Mouse (Mus musculus): Measurements from ENCODE around the gene Sycp2l. TPM values are rescaled to one million over a fixed set of nuclear protein-coding genes. Genes with fewer than 3 reads are reported as not detected.

Sycp2l gene
- polyA plus RNA-seq, 1 experiment = not detected

- Histone ChIP-seq H3K27ac (ENCODE audit: insufficient read depth, low read depth, low read length) (no peak overlapping the region), H3K27me3 (ENCODE audit: control insufficient read depth, insufficient read depth, low read length) (peaks cover 5% of the 10 kb centered on the region), H3K4me1 (ENCODE audit: control insufficient read depth, insufficient read depth, insufficient read length, low read length) (no peaks in the 10 kb centered on the region), H3K4me3 (ENCODE audit: low read depth, low read length) (no peak overlapping the region), H3K36me3 (ENCODE audit: control insufficient read depth, insufficient read depth, low read length) (no peaks in the 10 kb centered on the region)
- TF ChIP-seq POLR2A (IDR thresholded peaks at IDR 0.05; ENCODE audit: low read depth, low read length) = no peak
- no peak for TF ChIP-seq CTCF (IDR thresholded peaks at IDR 0.05; ENCODE audit: extremely low read depth, insufficient read length, insufficient replicate concordance, low read depth, low read length)
- WGBS = 34% methylated on average over 16 of the region's 16 CpGs
Measured at GRCm38 (mm10) chr13:41097324-41098058, 16.6 kb upstream of the Sycp2l start.

DNA sequence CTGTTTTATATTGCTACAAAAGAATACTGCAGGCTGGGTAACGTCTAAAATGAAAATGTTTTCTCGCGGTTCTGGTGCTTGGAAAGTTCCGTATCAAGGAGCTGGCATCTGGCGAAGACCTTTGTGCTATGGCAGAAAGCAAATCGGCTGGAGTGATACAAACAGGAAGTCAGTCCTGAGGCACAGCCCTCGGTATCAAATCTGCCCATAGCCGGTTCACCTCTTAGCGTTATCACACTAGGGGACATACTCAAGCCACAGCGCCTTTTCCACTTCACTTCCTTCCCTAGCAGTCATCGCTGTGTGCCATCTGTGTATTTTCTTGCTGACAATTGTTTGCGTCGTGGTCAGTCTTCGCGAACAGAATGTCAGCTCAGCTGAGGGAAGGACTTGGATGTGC lies 15.8 kb upstream of the Sycp2l start:
- Histone ChIP-seq H3K4me1 (ENCODE audit: control insufficient read depth, insufficient read depth, insufficient read length, low read length) (no peaks in the 10 kb centered on the region), H3K36me3 (ENCODE audit: control insufficient read depth, insufficient read depth, low read length) (no peaks in the 10 kb centered on the region), H3K4me3 (ENCODE audit: low read depth, low read length) (no peak overlapping the region), H3K27ac (ENCODE audit: insufficient read depth, low read depth, low read length) (no peak overlapping the region), H3K27me3 (ENCODE audit: control insufficient read depth, insufficient read depth, low read length) (peaks cover 5% of the 10 kb centered on the region)
- whole genome bisulfite sequencing = 77% methylated on average over 15 of the region's 15 CpGs
- no peak for TF ChIP-seq CTCF (IDR thresholded peaks at IDR 0.05; ENCODE audit: extremely low read depth, insufficient read length, insufficient replicate concordance, low read depth, low read length)
- no peak for TF ChIP-seq POLR2A (IDR thresholded peaks at IDR 0.05; ENCODE audit: low read depth, low read length)

GRCm38 (mm10) chr13:41100031-41100430 lies 14.1 kb upstream of the Sycp2l start:
- H3K4me1 ChIP-seq (ENCODE audit: control insufficient read depth, insufficient read depth, insufficient read length, low read length) = peaks cover 2% of the 10 kb centered on the region; the same call in 1 of the 2 replicates
- H3K4me3 ChIP-seq (ENCODE audit: low read depth, low read length) = no peak overlapping the region
- TF ChIP-seq POLR2A (IDR thresholded peaks at IDR 0.05; ENCODE audit: low read depth, low read length) (no peak), CTCF (IDR thresholded peaks at IDR 0.05; ENCODE audit: extremely low read depth, insufficient read length, insufficient replicate concordance, low read depth, low read length) (no peak)
- H3K27ac ChIP-seq (ENCODE audit: insufficient read depth, low read depth, low read length) = no peak overlapping the region
- no peaks in the 10 kb centered on the region; the same call in 1 of the 2 replicates for H3K27me3 ChIP-seq (ENCODE audit: control insufficient read depth, insufficient read depth, low read length)
- no peaks in the 10 kb centered on the region for H3K36me3 ChIP-seq (ENCODE audit: control insufficient read depth, insufficient read depth, low read length)
- 89% methylated on average over 2 of the region's 2 CpGs for WGBS

- TF ChIP-seq CTCF (IDR thresholded peaks at IDR 0.05; ENCODE audit: extremely low read depth, insufficient read length, insufficient replicate concordance, low read depth, low read length) = no peak
- no peak for TF ChIP-seq POLR2A (IDR thresholded peaks at IDR 0.05; ENCODE audit: low read depth, low read length)
- H3K4me3 ChIP-seq (ENCODE audit: low read depth, low read length) = no peak overlapping the region
- 38% methylated on average over 12 of the region's 12 CpGs for WGBS
- H3K36me3 ChIP-seq (ENCODE audit: control insufficient read depth, insufficient read depth, low read length) = no peaks in the 10 kb centered on the region
- H3K27me3 ChIP-seq (ENCODE audit: control insufficient read depth, insufficient read depth, low read length) = no peaks in the 10 kb centered on the region
- H3K4me1 ChIP-seq (ENCODE audit: control insufficient read depth, insufficient read depth, insufficient read length, low read length) = peaks cover 2% of the 10 kb centered on the region; the same call in 1 of the 2 replicates
- H3K27ac ChIP-seq (ENCODE audit: insufficient read depth, low read depth, low read length) = no peak overlapping the region
Measured at GRCm38 (mm10) chr13:41103841-41104525, 10.1 kb upstream of the Sycp2l start.

GRCm38 (mm10) chr13:41105541-41105940 lies 8.6 kb upstream of the Sycp2l start:
- peaks cover 2% of the 10 kb centered on the region; the same call in 1 of the 2 replicates for H3K4me1 ChIP-seq (ENCODE audit: control insufficient read depth, insufficient read depth, insufficient read length, low read length)
- TF ChIP-seq POLR2A (IDR thresholded peaks at IDR 0.05; ENCODE audit: low read depth, low read length) = no peak
- no peak for TF ChIP-seq CTCF (IDR thresholded peaks at IDR 0.05; ENCODE audit: extremely low read depth, insufficient read length, insufficient replicate concordance, low read depth, low read length)
- no peak overlapping the region for H3K27ac ChIP-seq (ENCODE audit: insufficient read depth, low read depth, low read length)
- H3K27me3 ChIP-seq (ENCODE audit: control insufficient read depth, insufficient read depth, low read length) = no peaks in the 10 kb centered on the region
- H3K36me3 ChIP-seq (ENCODE audit: control insufficient read depth, insufficient read depth, low read length) = no peaks in the 10 kb centered on the region
- no peak overlapping the region for H3K4me3 ChIP-seq (ENCODE audit: low read depth, low read length)
- 88% methylated on average over 13 of the region's 13 CpGs for WGBS

GRCm38 (mm10) chr13:41110935-41111334 lies 3.2 kb upstream of the Sycp2l start, which contains the start of gene Gcm2:
Gene Gcm2 (minus strand): TSS chr13:41111035.
- peaks cover 3% of the 10 kb centered on the region; the same call in 1 of the 2 replicates for H3K27me3 ChIP-seq (ENCODE audit: control insufficient read depth, insufficient read depth, low read length)
- H3K4me3 ChIP-seq (ENCODE audit: low read depth, low read length) = no peak within 1 kb of the TSS
- 79% methylated on average over 3 of the region's 3 CpGs for WGBS
- H3K27ac ChIP-seq (ENCODE audit: insufficient read depth, low read depth, low read length) = no peak within 1 kb of the TSS
- no peaks in the 10 kb centered on the region for H3K4me1 ChIP-seq (ENCODE audit: control insufficient read depth, insufficient read depth, insufficient read length, low read length)
- TF ChIP-seq CTCF (IDR thresholded peaks at IDR 0.05; ENCODE audit: extremely low read depth, insufficient read length, insufficient replicate concordance, low read depth, low read length) = no peak
- TF ChIP-seq POLR2A (IDR thresholded peaks at IDR 0.05; ENCODE audit: low read depth, low read length) = no peak
- no peaks in the 10 kb centered on the region for H3K36me3 ChIP-seq (ENCODE audit: control insufficient read depth, insufficient read depth, low read length)

All from small intestine, adult 2 months (tissue).